Mouse (Mus musculus) thymus, adult 2 months (tissue): ENCODE measurements around the gene Rsph14.

Source experiments
- CTCF ChIP-seq: fragments of 200-500 bp; IDR thresholded peaks from 2 replicates; pipeline ENCODE4 v1.5.1; 2012; ENCODE audit warnings: mild to moderate bottlenecking, control low read depth, low read length, moderate library complexity, borderline replicate concordance; ENCODE audit not compliant: control insufficient read depth, poor library complexity, insufficient read depth; ENCODE audit errors: extremely low read depth
- POLR2A ChIP-seq: fragments of 200-500 bp; IDR thresholded peaks from 2 replicates; pipeline ENCODE4 v1.6.1; 2012; ENCODE audit warnings: mild to moderate bottlenecking, low read length, control low read depth, moderate library complexity; ENCODE audit not compliant: control insufficient read depth, poor library complexity, insufficient read depth; ENCODE audit errors: extremely low read depth

DNA sequence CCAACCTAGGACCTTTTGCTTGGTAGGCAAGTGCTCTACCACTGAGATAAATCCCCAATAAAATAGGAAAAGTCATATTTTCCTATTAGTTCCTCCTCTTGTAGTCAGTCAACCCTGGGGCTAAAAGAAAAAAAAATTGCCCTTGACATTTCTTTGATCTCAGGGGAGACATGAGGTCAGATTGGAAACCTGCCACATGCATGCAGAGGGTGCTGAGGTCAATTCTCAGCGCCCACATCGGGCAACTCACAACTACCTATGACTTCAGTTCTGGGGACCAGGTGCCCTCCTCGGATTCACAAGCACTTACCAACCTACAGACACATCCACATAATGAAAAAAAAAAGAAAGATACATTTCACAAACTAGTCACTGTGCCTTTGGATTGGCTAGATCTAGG is 2.2 kb downstream of the Rsph14 start:
- TF ChIP-seq POLR2A, result no peak
- no peak for TF ChIP-seq CTCF
